Comparison of ENCODE assay signal across 24 mouse cellular contexts in the genomic region with DNA sequence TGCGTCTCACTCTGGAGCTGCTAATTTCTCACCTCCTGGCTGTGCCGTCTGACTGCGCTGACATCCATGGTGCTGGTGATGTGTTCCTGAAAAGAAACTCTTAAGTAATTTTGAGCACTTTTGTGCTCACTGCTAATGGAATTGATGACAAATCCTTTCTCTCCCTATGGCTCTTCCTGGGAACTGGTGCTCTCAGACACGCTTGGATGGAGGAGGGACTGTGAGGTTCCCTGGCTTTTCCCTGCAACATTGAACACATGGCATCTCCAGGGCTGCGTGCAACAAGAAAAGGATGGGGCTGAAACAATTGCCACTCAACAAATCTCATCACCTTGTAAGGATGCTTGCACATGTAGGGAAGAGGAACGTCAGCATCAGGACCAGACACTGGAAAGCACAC. TPM values are rescaled to one million over a fixed set of nuclear protein-coding genes. Genes with fewer than 3 reads are reported as not detected.
DNase-seq lines count a peak whose midpoint lies in the region; ATAC-seq and TF ChIP-seq lines count a peak whose summit lies in the region.
"Had no signal": no experiment of that assay in that cellular context is flagged by ENCODE, and none has a peak within 500 bp of the region (broad histone marks: within the 10 kb centered on the region; RNA-seq: fewer than 3 reads in every experiment).

No protein-coding gene starts in this region.

- no peak for TF ChIP-seq POLR2A in CH12.LX (IDR thresholded peaks at IDR 0.05; ENCODE audit: low read depth, low read length)

- DNase-seq in forebrain, postnatal 0 days = no peak
- peak; percentile 79 for DNase-seq in heart, adult 11 months
- DNase-seq in heart, adult 18-20 months = no peak
- no peak for DNase-seq in CH12.LX (ENCODE audit: extremely low read depth)
- peak; percentile 51 for DNase-seq in Patski (ENCODE audit: low read depth, low spot score)
- DNase-seq in thymus, postnatal 4 days = no peak
- DNase-seq: adrenal gland, adult 2 months; adrenal gland, adult 8-10 months; adrenal gland, postnatal 10 days; adrenal gland, postnatal 14 days; adrenal gland, postnatal 25 days; adrenal gland, postnatal 36 days; B cell, adult 2 months; cerebellum, adult 11 months; cerebellum, adult 11-12 months; cerebellum, adult 18-20 months; cerebellum, adult 2 months had no signal

- no peak for TF ChIP-seq CTCF in forebrain, postnatal 0 days (IDR thresholded peaks at IDR 0.05; ENCODE audit: low read depth)
- TF ChIP-seq CTCF in CH12.LX (conservative IDR thresholded peaks at IDR 0.05 in 1 of 2, IDR thresholded peaks at IDR 0.05 in 1 of 2; ENCODE audit: low read depth in 2 of 2, low read length in 2 of 2) = no peak
- TF ChIP-seq CTCF in Patski (IDR thresholded peaks at IDR 0.05) = no peak

- TF ChIP-seq EP300 in CH12.LX (IDR thresholded peaks at IDR 0.05; ENCODE audit: low read length) = no peak

- no peak overlapping the region for H3K27ac ChIP-seq in forebrain, postnatal 0 days (ENCODE audit: low read depth, low read length)
- no peak overlapping the region for H3K27ac ChIP-seq in forebrain, embryonic 13.5 days
- peak overlapping the region; percentile 26; the same call in 1 of the 2 replicates for H3K27ac ChIP-seq in CH12.LX (ENCODE audit: insufficient read depth, low read depth)
- H3K27ac ChIP-seq in midbrain, embryonic 13.5 days = no peak overlapping the region

- ATAC-seq in forebrain, postnatal 0 days = peak; percentile 19; the same call in 1 of the 2 replicates
- ATAC-seq in forebrain, embryonic 13.5 days = no peak
- no peak for ATAC-seq in Patski
- ATAC-seq in midbrain, embryonic 13.5 days = no peak
- ATAC-seq: activated CD4-positive, CD25-positive, alpha-beta regulatory T cell, adult 4 months; CD4-positive, CD25-positive, alpha-beta regulatory T cell, adult 4 months had no signal

- H3K9me3 ChIP-seq in forebrain, postnatal 0 days (ENCODE audit: low read length) = no peaks in the 10 kb centered on the region
- H3K9me3 ChIP-seq in forebrain, embryonic 13.5 days (replicated peaks) = no peaks in the 10 kb centered on the region
- no peaks in the 10 kb centered on the region for H3K9me3 ChIP-seq in CH12.LX (replicated peaks; ENCODE audit: low read length)
- no peaks in the 10 kb centered on the region for H3K9me3 ChIP-seq in midbrain, embryonic 13.5 days
- H3K9me3 ChIP-seq: G1E had no signal

- H3K9ac ChIP-seq in forebrain, postnatal 0 days = no peak overlapping the region
- H3K9ac ChIP-seq in forebrain, embryonic 13.5 days = no peak overlapping the region
- no peak overlapping the region for H3K9ac ChIP-seq in CH12.LX (ENCODE audit: insufficient read depth, low read depth)
- H3K9ac ChIP-seq in midbrain, embryonic 13.5 days (replicated peaks) = no peak overlapping the region

- TF ChIP-seq RAD21 in CH12.LX (IDR thresholded peaks at IDR 0.05; ENCODE audit: low read depth, low read length) = no peak

- POLR2A ChIA-PET in Patski (lab: Charles Lee) = no interaction called here

- H3K27me3 ChIP-seq in forebrain, postnatal 0 days (ENCODE audit: insufficient read depth, low read length) = no peaks in the 10 kb centered on the region
- H3K27me3 ChIP-seq in forebrain, embryonic 13.5 days = peaks cover 12% of the 10 kb centered on the region; the same call in 1 of the 2 replicates
- H3K27me3 ChIP-seq in CH12.LX (replicated peaks) (no peaks in the 10 kb centered on the region), Patski (no peaks in the 10 kb centered on the region)
- H3K27me3 ChIP-seq in midbrain, embryonic 13.5 days = no peaks in the 10 kb centered on the region

- no peaks in the 10 kb centered on the region for H3K36me3 ChIP-seq in forebrain, postnatal 0 days (ENCODE audit: insufficient read depth)
- H3K36me3 ChIP-seq in forebrain, embryonic 13.5 days (ENCODE audit: poor library complexity, severe bottlenecking) = no peaks in the 10 kb centered on the region
- no peaks in the 10 kb centered on the region for H3K36me3 ChIP-seq in CH12.LX (replicated peaks in 1 of 2; ENCODE audit: control insufficient read depth in 1 of 2, insufficient read depth in 1 of 2, low read length in 1 of 2)
- no peaks in the 10 kb centered on the region for H3K36me3 ChIP-seq in midbrain, embryonic 13.5 days
- H3K36me3 ChIP-seq: G1E had no signal

- H3K79me2 ChIP-seq in CH12.LX (replicated peaks; ENCODE audit: control insufficient read depth, extremely low read depth, insufficient read depth, poor library complexity, severe bottlenecking) = peaks cover 3% of the 10 kb centered on the region; the same call in 1 of the 2 replicates

- CTCF ChIA-PET in Patski (lab: Charles Lee) = no interaction called here

- dilution Hi-C loops in CH12.LX (cut with MboI; ENCODE audit: extremely low pct_ligation_motif_present, extremely low pct_unique_long_range_greater_than_20kb, low sequenced_read_pairs) = no loop called here

- in situ Hi-C loops in CH12.LX (cut with MboI; ENCODE audit: low pct_ligation_motif_present, low pct_unique_long_range_greater_than_20kb, low sequenced_read_pairs) = no loop called here
- in situ Hi-C loops in Patski (cut with MboI; ENCODE audit: low pct_unique_long_range_greater_than_20kb) = loop anchor here (10.0 kb wide), 1 partner anchor 312 kb away; no protein-coding TSS in a partner anchor

- H3K4me3 ChIP-seq in forebrain, postnatal 0 days (ENCODE audit: low read depth, low read length) = no peak overlapping the region
- H3K4me3 ChIP-seq in forebrain, embryonic 13.5 days = no peak overlapping the region
- H3K4me3 ChIP-seq in CH12.LX (replicated peaks in 1 of 3; ENCODE audit: low read depth in 2 of 3, low read length in 2 of 3, poor library complexity in 1 of 3) = no peak overlapping the region
- H3K4me3 ChIP-seq in midbrain, embryonic 13.5 days (replicated peaks) = no peak overlapping the region

- 74% methylated on average over 6 of the region's 6 CpGs for WGBS in forebrain, postnatal 0 days
- 88% methylated on average over 6 of the region's 6 CpGs for WGBS in forebrain, embryonic 13.5 days
- 85% methylated on average over 6 of the region's 6 CpGs for WGBS in midbrain, embryonic 13.5 days

- 0 out of 2 replicates have a peak, but pooled peaks cover 6% of the 10 kb centered on the region for H3K4me1 ChIP-seq in forebrain, postnatal 0 days (ENCODE audit: insufficient read depth)
- H3K4me1 ChIP-seq in forebrain, embryonic 13.5 days = peaks cover 20% of the 10 kb centered on the region
- H3K4me1 ChIP-seq in CH12.LX (ENCODE audit: control insufficient read depth in 1 of 2, insufficient read depth in 2 of 2) = peaks cover 55 to 88% of the 10 kb centered on the region in 2 experiments
- peaks cover 15% of the 10 kb centered on the region for H3K4me1 ChIP-seq in midbrain, embryonic 13.5 days (replicated peaks)

- H3K4me2 ChIP-seq in forebrain, postnatal 0 days (ENCODE audit: low read depth) = no peak overlapping the region
- no peak overlapping the region for H3K4me2 ChIP-seq in forebrain, embryonic 13.5 days
- no peak overlapping the region for H3K4me2 ChIP-seq in CH12.LX (ENCODE audit: insufficient read depth, low read depth, poor library complexity, severe bottlenecking)
- no peak overlapping the region for H3K4me2 ChIP-seq in midbrain, embryonic 13.5 days (replicated peaks)

TF ChIP-seq in CH12.LX, 34 proteins besides CTCF, POLR2A, EP300 and RAD21:
- TF ChIP-seq USF2 (conservative IDR thresholded peaks at IDR 0.05; ENCODE audit: low read depth, low read length) = no peak
- TF ChIP-seq HCFC1 (IDR thresholded peaks at IDR 0.05; ENCODE audit: low read depth, low read length) = no peak
- TF ChIP-seq RCOR1 (conservative IDR thresholded peaks at IDR 0.05; ENCODE audit: low read depth, low read length) = no peak
- TF ChIP-seq PAX5 (IDR thresholded peaks at IDR 0.05; ENCODE audit: low read length) = no peak
- no peak for TF ChIP-seq TCF12 (IDR thresholded peaks at IDR 0.05; ENCODE audit: low read depth, low read length)
- TF ChIP-seq IRF4 (IDR thresholded peaks at IDR 0.05; ENCODE audit: low read depth, low read length) = no peak
- TF ChIP-seq UBTF (IDR thresholded peaks at IDR 0.05; ENCODE audit: low read depth, low read length) = no peak
- no peak for TF ChIP-seq MAX (IDR thresholded peaks at IDR 0.05; ENCODE audit: low read length)
- TF ChIP-seq MYC (IDR thresholded peaks at IDR 0.05; ENCODE audit: low read depth, low read length) = no peak
- no peak for TF ChIP-seq GABPA (IDR thresholded peaks at IDR 0.05; ENCODE audit: insufficient replicate concordance, low read depth, low read length)
- no peak for TF ChIP-seq ZC3H11A (IDR thresholded peaks at IDR 0.05; ENCODE audit: low read depth, low read length)
- TF ChIP-seq NELFE (IDR thresholded peaks at IDR 0.05; ENCODE audit: low read depth, low read length) = no peak
- no peak for TF ChIP-seq ZNF384 (IDR thresholded peaks at IDR 0.05; ENCODE audit: low read depth, low read length)
- no peak for TF ChIP-seq MEF2A (IDR thresholded peaks at IDR 0.05; ENCODE audit: borderline replicate concordance, low read depth, low read length)
- no peak for TF ChIP-seq TBP (conservative IDR thresholded peaks at IDR 0.05; ENCODE audit: low read depth, low read length)
- TF ChIP-seq CHD1 (IDR thresholded peaks at IDR 0.05; ENCODE audit: low read depth, low read length) = no peak
- TF ChIP-seq ELF1 (IDR thresholded peaks at IDR 0.05; ENCODE audit: low read depth, low read length) = no peak
- no peak for TF ChIP-seq MAZ (IDR thresholded peaks at IDR 0.05; ENCODE audit: low read depth, low read length)

RNA-seq across cellular contexts. Expression of gene Cd83, which starts 11.6 kb away (rescaled TPM):
- total RNA-seq in forebrain, postnatal 0 days (2014; rRNA removed) = 19.5 and 22.7 TPM in 2 replicates
- 14.8 and 21.0 TPM in 2 replicates for polyA plus RNA-seq in forebrain, postnatal 0 days (2015; fragmentation: Nextera tagmentation; extraction: Ambion mirVana)
- polyA plus RNA-seq in forebrain, embryonic 13.5 days (2015; fragmentation: Nextera tagmentation; extraction: Ambion mirVana) = 3.8 TPM in 2 replicates
- 1 to 10 TPM; 2.3 to 3.5 TPM for total RNA-seq in heart, adult 18-20 months (2021)
- 103 and 129 TPM in 2 replicates for total RNA-seq in CH12.LX (2012; rRNA removed)
- total RNA-seq in CH12.LX (2014; rRNA removed) = 298 and 307 TPM in 2 replicates
- polyA plus RNA-seq in CH12.LX (2012; ENCODE audit: insufficient read length, low read depth) = 106 and 109 TPM in 2 replicates
- polyA plus RNA-seq in Patski (2021) = not detected
- 8.0 and 8.1 TPM in 2 replicates for polyA plus RNA-seq in midbrain, embryonic 13.5 days (2015; fragmentation: Nextera tagmentation; extraction: Ambion mirVana)
- total RNA-seq: MEL had no signal
- polyA plus RNA-seq: C2C12, G1E had no signal

Comparison
In these comparisons a context has a peak if more than half of its experiments do, and no peak if none do; other contexts are left out.
1. DNase-seq: peak in heart, adult 11 months (single experiment) and Patski (single experiment); none in forebrain, postnatal 0 days (single experiment), heart, adult 18-20 months (0 of 2), CH12.LX (single experiment) and thymus, postnatal 4 days (single experiment).